Mouse (Mus musculus) lung, postnatal 0 days (tissue): ENCODE results near the gene Nme1.

Experiments
- CTCF ChIP-seq: IDR thresholded peaks from 2 replicates; pipeline ENCODE4 v1.5.1; 2016; ENCODE audit warnings: antibody characterized with exemption, mild to moderate bottlenecking
- EP300 ChIP-seq: IDR thresholded peaks from 2 replicates; pipeline ENCODE4 v1.6.1; 2016; ENCODE audit warnings: antibody characterized with exemption, mild to moderate bottlenecking, control low read depth

- TF ChIP-seq CTCF = no peak
- TF ChIP-seq EP300 = peak; percentile 50; the same call in 1 of the 2 replicates
These were observed 19.5 kb upstream of the Nme1 start for GRCm38 (mm10) chr11:93987625-93988327.
